8 mouse cellular contexts compared by ENCODE assay signal in genomic region chr3:88950576-88951326, GRCm38 (mm10). TPM values are rescaled to one million over a fixed set of nuclear protein-coding genes. Genes with fewer than 3 reads are reported as not detected.
A peak's percentile ranks its signal among the peaks of the same experiment; 100 is the strongest.
DNase-seq lines count a peak whose midpoint lies in the region; ATAC-seq and TF ChIP-seq lines count a peak whose summit lies in the region.

TSS of gene Ash1l (plus strand) at chr3:88950622.
TSS of gene Dap3 (minus strand) at chr3:88951181.

- peak within 1 kb of the TSS; percentile 99 for H3K4me3 ChIP-seq in ES-Bruce4 (ENCODE audit: low read depth, low read length)
- peak within 1 kb of the TSS; percentile 89 for H3K4me3 ChIP-seq in forebrain, embryonic 13.5 days
- H3K4me3 ChIP-seq in heart, postnatal 0 days (ENCODE audit: low read depth, low read length): peak within 1 kb of the TSS; percentile 96
- H3K4me3 ChIP-seq in liver, embryonic 16.5 days (ENCODE audit: low read depth, low read length): peak within 1 kb of the TSS; percentile 90
- peak within 1 kb of the TSS; percentile 84 for H3K4me3 ChIP-seq in neural tube, embryonic 12.5 days

- no peaks in the 10 kb centered on the region for H3K27me3 ChIP-seq in ES-Bruce4 (ENCODE audit: control insufficient read depth, insufficient read depth, low read length, poor library complexity, severe bottlenecking)
- no peaks in the 10 kb centered on the region for H3K27me3 ChIP-seq in forebrain, embryonic 13.5 days
- no peaks in the 10 kb centered on the region for H3K27me3 ChIP-seq in heart, postnatal 0 days (ENCODE audit: control insufficient read depth, insufficient read depth, low read length)
- no peaks in the 10 kb centered on the region for H3K27me3 ChIP-seq in liver, embryonic 16.5 days (ENCODE audit: control insufficient read depth, insufficient read depth, low read depth, low read length)
- H3K27me3 ChIP-seq in neural tube, embryonic 12.5 days (replicated peaks): no peaks in the 10 kb centered on the region

- H3K4me1 ChIP-seq in ES-Bruce4 (ENCODE audit: control insufficient read depth, insufficient read depth, low read length): peaks cover 1% of the 10 kb centered on the region
- H3K4me1 ChIP-seq in forebrain, embryonic 13.5 days: peaks cover 45% of the 10 kb centered on the region
- H3K4me1 ChIP-seq in heart, postnatal 0 days (ENCODE audit: control insufficient read depth, insufficient read depth): peaks cover 17% of the 10 kb centered on the region
- H3K4me1 ChIP-seq in liver, embryonic 16.5 days (ENCODE audit: control insufficient read depth, low read depth, low read length): peaks cover 37% of the 10 kb centered on the region
- H3K4me1 ChIP-seq in neural tube, embryonic 12.5 days: peaks cover 30% of the 10 kb centered on the region

- peak; percentile 69 for DNase-seq in c-Kit-negative CD71-positive TER-119-positive erythroid progenitor cells, embryonic 14.5 days (ENCODE audit: low read depth, low spot score)
- peak; percentile 77 for DNase-seq in heart, postnatal 0 days (ENCODE audit: low spot score)
- peak; percentile 78 to 84 for DNase-seq in kidney, postnatal 36 days
- peak; percentile 84 for DNase-seq in testis, postnatal 14 days (ENCODE audit: low spot score)

- peak within 1 kb of the TSS; percentile 86 for H3K9ac ChIP-seq in ES-Bruce4 (ENCODE audit: low read depth, poor library complexity, severe bottlenecking)
- peak within 1 kb of the TSS; percentile 92 for H3K9ac ChIP-seq in forebrain, embryonic 13.5 days
- peak within 1 kb of the TSS; percentile 87 for H3K9ac ChIP-seq in heart, postnatal 0 days (replicated peaks; ENCODE audit: low read depth, low read length)
- peak within 1 kb of the TSS; percentile 99 for H3K9ac ChIP-seq in liver, embryonic 16.5 days (ENCODE audit: low read depth, low read length)
- peak within 1 kb of the TSS; percentile 90 for H3K9ac ChIP-seq in neural tube, embryonic 12.5 days

- no peak for TF ChIP-seq EP300 in ES-Bruce4 (IDR thresholded peaks at IDR 0.05; ENCODE audit: insufficient read depth, low read depth, low read length)
- TF ChIP-seq EP300 in heart, postnatal 0 days (IDR thresholded peaks at IDR 0.05; ENCODE audit: low read depth): peak; percentile 49; the same call in 1 of the 2 replicates

- no peak for TF ChIP-seq POLR2A in ES-Bruce4 (IDR thresholded peaks at IDR 0.05; ENCODE audit: insufficient read depth, low read length)

- H3K36me3 ChIP-seq in ES-Bruce4 (ENCODE audit: control insufficient read depth, insufficient read depth, low read length, poor library complexity, severe bottlenecking): no peaks in the 10 kb centered on the region
- no peaks in the 10 kb centered on the region for H3K36me3 ChIP-seq in forebrain, embryonic 13.5 days (ENCODE audit: poor library complexity, severe bottlenecking)
- H3K36me3 ChIP-seq in heart, postnatal 0 days (replicated peaks; ENCODE audit: control insufficient read depth, insufficient read depth, low read length): no peaks in the 10 kb centered on the region
- H3K36me3 ChIP-seq in liver, embryonic 16.5 days (ENCODE audit: control insufficient read depth, insufficient read depth): no peaks in the 10 kb centered on the region
- no peaks in the 10 kb centered on the region for H3K36me3 ChIP-seq in neural tube, embryonic 12.5 days

- WGBS in forebrain, embryonic 13.5 days: 1% methylated on average over 38 of the region's 64 CpGs
- under 1% methylated on average over 33 of the region's 64 CpGs for WGBS in heart, postnatal 0 days
- WGBS in liver, embryonic 16.5 days (ENCODE audit: insufficient replicate concordance): under 1% methylated on average over 36 of the region's 64 CpGs
- WGBS in neural tube, embryonic 12.5 days: 1% methylated on average over 50 of the region's 64 CpGs

- TF ChIP-seq CTCF in ES-Bruce4 (IDR thresholded peaks at IDR 0.05; ENCODE audit: low read depth, low read length): no peak
- TF ChIP-seq CTCF in heart, postnatal 0 days (IDR thresholded peaks at IDR 0.05; ENCODE audit: low read depth): peak; percentile 35

- peak within 1 kb of the TSS; percentile 80 for H3K27ac ChIP-seq in ES-Bruce4 (ENCODE audit: insufficient read depth, low read length)
- H3K27ac ChIP-seq in forebrain, embryonic 13.5 days: peak within 1 kb of the TSS; percentile 99
- H3K27ac ChIP-seq in heart, postnatal 0 days (ENCODE audit: low read depth): peak within 1 kb of the TSS; percentile 99
- peak within 1 kb of the TSS; percentile 99 for H3K27ac ChIP-seq in liver, embryonic 16.5 days (ENCODE audit: low read length)
- H3K27ac ChIP-seq in neural tube, embryonic 12.5 days: peak within 1 kb of the TSS; percentile 99

- H3K4me2 ChIP-seq in forebrain, embryonic 13.5 days: peak within 1 kb of the TSS; percentile 70
- H3K4me2 ChIP-seq in heart, postnatal 0 days (ENCODE audit: low read depth, low read length): peak within 1 kb of the TSS; percentile 74
- H3K4me2 ChIP-seq in liver, embryonic 16.5 days (ENCODE audit: low read depth, low read length): peak within 1 kb of the TSS; percentile 91
- H3K4me2 ChIP-seq in neural tube, embryonic 12.5 days (replicated peaks): peak within 1 kb of the TSS; percentile 62

- ATAC-seq in forebrain, embryonic 13.5 days: peak; percentile 85
- ATAC-seq in heart, postnatal 0 days (ENCODE audit: insufficient read depth, low read depth): peak; percentile 74
- peak; percentile 54 for ATAC-seq in liver, embryonic 16.5 days (ENCODE audit: low read depth)
- peak; percentile 84 for ATAC-seq in neural tube, embryonic 12.5 days (ENCODE audit: low FRiP score, low read depth)

- no peaks in the 10 kb centered on the region for H3K9me3 ChIP-seq in ES-Bruce4 (replicated peaks; ENCODE audit: control insufficient read depth, insufficient read depth, low read length, poor library complexity, severe bottlenecking)
- H3K9me3 ChIP-seq in forebrain, embryonic 13.5 days (replicated peaks): no peaks in the 10 kb centered on the region
- H3K9me3 ChIP-seq in heart, postnatal 0 days (replicated peaks; ENCODE audit: control insufficient read depth, low read length): no peaks in the 10 kb centered on the region
- H3K9me3 ChIP-seq in liver, embryonic 16.5 days (replicated peaks; ENCODE audit: control insufficient read depth, low read length): no peaks in the 10 kb centered on the region
- H3K9me3 ChIP-seq in neural tube, embryonic 12.5 days: no peaks in the 10 kb centered on the region

RNA-seq across cellular contexts. Expression of gene Ash1l, which starts in this region (rescaled TPM):
- 20.8 and 22.4 TPM in 2 replicates for polyA plus RNA-seq in ES-Bruce4 (2011; ENCODE audit: insufficient read depth, insufficient read length, low read depth, missing spikeins)
- 21.8 and 24.4 TPM in 2 replicates for polyA plus RNA-seq in forebrain, embryonic 13.5 days (2015; fragmentation: Nextera tagmentation; extraction: Ambion mirVana)
- 17.1 and 17.6 TPM in 2 replicates for total RNA-seq in heart, postnatal 0 days (2014; rRNA removed; ENCODE audit: low replicate concordance)
- 9.7 and 10.1 TPM in 2 replicates for polyA plus RNA-seq in heart, postnatal 0 days (2015; fragmentation: Nextera tagmentation; extraction: Ambion mirVana)
- 4.9 and 5.5 TPM in 2 replicates for polyA plus RNA-seq in liver, embryonic 16.5 days (2015; fragmentation: Nextera tagmentation; extraction: Ambion mirVana)
- 18.7 and 19.9 TPM in 2 replicates for polyA plus RNA-seq in neural tube, embryonic 12.5 days (2016; fragmentation: Nextera tagmentation; extraction: Ambion mirVana)

RNA-seq across cellular contexts. Expression of gene Dap3, which starts in this region (rescaled TPM):
- polyA plus RNA-seq in ES-Bruce4 (2011; ENCODE audit: insufficient read depth, insufficient read length, low read depth, missing spikeins): 175 and 180 TPM in 2 replicates
- 139 and 145 TPM in 2 replicates for polyA plus RNA-seq in forebrain, embryonic 13.5 days (2015; fragmentation: Nextera tagmentation; extraction: Ambion mirVana)
- total RNA-seq in heart, postnatal 0 days (2014; rRNA removed; ENCODE audit: low replicate concordance): 79.5 and 98.6 TPM in 2 replicates
- 152 and 155 TPM in 2 replicates for polyA plus RNA-seq in heart, postnatal 0 days (2015; fragmentation: Nextera tagmentation; extraction: Ambion mirVana)
- polyA plus RNA-seq in liver, embryonic 16.5 days (2015; fragmentation: Nextera tagmentation; extraction: Ambion mirVana): 78.9 and 86.8 TPM in 2 replicates
- polyA plus RNA-seq in neural tube, embryonic 12.5 days (2016; fragmentation: Nextera tagmentation; extraction: Ambion mirVana): 148 and 157 TPM in 2 replicates

Comparison
In these comparisons a context has a peak if more than half of its experiments do, and no peak if none do; other contexts are left out.
1. Peak in every context shown above with its lines: DNase-seq, ATAC-seq, H3K4me3 ChIP-seq and H3K27ac ChIP-seq.